Mouse (Mus musculus) hindbrain, postnatal 0 days (tissue): ENCODE data around the gene Slc38a9. TPM values are rescaled to one million over a fixed set of nuclear protein-coding genes. Genes with fewer than 3 reads are reported as not detected.

Experiments used
- ATAC-seq: fragments of 200-750 bp; cut with Nextera tagmentation; 2 replicates; pipeline ENCODE4 v1.8.0; 2017; ENCODE audit warnings: mild to moderate bottlenecking, moderate TSS enrichment, moderate library complexity
- DNase-seq: peaks from one replicate; pipeline ENCODE4 v3.0.0-alpha.2; 2015; ENCODE audit warnings: low spot score
- H3K27ac ChIP-seq: fragments of 300-500 bp; sonication (generic); 2 replicates; pipeline ENCODE4 v1.5.1; 2014; ENCODE audit warnings: mild to moderate bottlenecking
- H3K27me3 ChIP-seq: fragments of 300-500 bp; sonication (generic); 2 replicates; pipeline ENCODE4 v1.6.1; 2014; ENCODE audit warnings: low read length, mixed read lengths; ENCODE audit not compliant: insufficient read depth
- H3K36me3 ChIP-seq: fragments of 300-500 bp; sonication (generic); 2 replicates; pipeline ENCODE4 v1.6.1; 2014; ENCODE audit warnings: low read length, mixed read lengths; ENCODE audit not compliant: insufficient read depth
- H3K4me1 ChIP-seq: fragments of 300-500 bp; sonication (generic); 2 replicates; pipeline ENCODE4 v1.6.1; 2014; ENCODE audit warnings: antibody characterized with exemption, low read length, mixed read lengths; ENCODE audit not compliant: insufficient read depth
- H3K4me2 ChIP-seq: fragments of 300-500 bp; sonication (generic); 2 replicates; pipeline ENCODE4 v1.6.1; 2014; ENCODE audit warnings: low read depth, mild to moderate bottlenecking, low read length, moderate library complexity, mixed read lengths
- H3K4me3 ChIP-seq: fragments of 300-500 bp; sonication (generic); 2 replicates; pipeline ENCODE4 v1.5.1; 2014; ENCODE audit warnings: low read length
- H3K9ac ChIP-seq: fragments of 300-500 bp; sonication (generic); replicated peaks from 2 replicates; pipeline ENCODE4 v1.6.1; 2014; ENCODE audit warnings: mild to moderate bottlenecking, low read length, moderate library complexity, mixed read lengths
- H3K9me3 ChIP-seq: fragments of 300-500 bp; sonication (generic); 2 replicates; pipeline ENCODE4 v1.6.1; 2016; ENCODE audit warnings: low read length, mixed read lengths
- CTCF ChIP-seq: IDR thresholded peaks from 2 replicates; pipeline ENCODE4 v1.5.1; 2016; ENCODE audit warnings: antibody characterized with exemption, control low read depth, low read depth
- WGBS: fragments of 180-500 bp; shearing (Covaris S2); extraction: QIAGEN DNeasy Blood & Tissue Kit; methylation state at CpG from one replicate; pipeline ENCODE4 v1.1.7; 2014; 5-methylcytosine and 5-hydroxymethylcytosine counted together
- polyA plus RNA-seq: library from polyadenylated mRNA; unstranded; fragments of >200 nt; fragmentation: Nextera tagmentation; extraction: Ambion mirVana; gene quantifications from 2 replicates; pipeline ENCODE4 v1.2.1, GENCODE M21; 2015
- total RNA-seq: library from RNA; depleted of rRNA; stranded (reverse); fragments of >200 nt; gene quantifications from 2 replicates; pipeline ENCODE4 v1.2.3, GENCODE M21; 2014

Gene Slc38a9
- total and polyA plus RNA-seq, 2 experiments from 2014 or later: 8.1 to 9.7 TPM

DNA sequence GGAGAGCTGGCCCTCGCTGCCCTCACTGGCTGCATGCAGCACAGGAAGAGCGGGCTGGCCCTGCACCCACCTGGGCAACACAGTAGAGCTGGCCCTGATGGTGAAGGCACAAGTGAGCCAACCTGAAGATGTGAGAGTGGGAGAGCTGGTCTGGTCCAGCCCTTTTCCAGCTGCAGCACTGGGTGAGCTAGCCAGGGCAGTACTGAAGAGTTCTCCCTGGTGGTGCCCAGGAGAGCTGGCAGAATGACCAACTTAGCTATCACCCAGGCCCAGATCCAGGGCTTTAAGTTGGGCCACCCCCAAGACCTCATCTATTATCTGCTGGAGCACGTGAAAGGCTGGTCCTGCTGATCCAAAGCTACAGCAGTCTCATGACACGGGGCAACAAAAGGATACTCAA lies 21.4 kb upstream of the Slc38a9 start:
- DNase-seq (no peak), ATAC-seq (no peak)
- Histone ChIP-seq H3K36me3 (no peaks in the 10 kb centered on the region), H3K4me2 (no peak overlapping the region), H3K9me3 (no peaks in the 10 kb centered on the region), H3K9ac (no peak overlapping the region), H3K4me1 (no peaks in the 10 kb centered on the region), H3K4me3 (no peak overlapping the region), H3K27me3 (no peaks in the 10 kb centered on the region), H3K27ac (no peak overlapping the region)
- 58% methylated on average over 4 of the region's 4 CpGs for WGBS
- TF ChIP-seq CTCF: no peak

DNA sequence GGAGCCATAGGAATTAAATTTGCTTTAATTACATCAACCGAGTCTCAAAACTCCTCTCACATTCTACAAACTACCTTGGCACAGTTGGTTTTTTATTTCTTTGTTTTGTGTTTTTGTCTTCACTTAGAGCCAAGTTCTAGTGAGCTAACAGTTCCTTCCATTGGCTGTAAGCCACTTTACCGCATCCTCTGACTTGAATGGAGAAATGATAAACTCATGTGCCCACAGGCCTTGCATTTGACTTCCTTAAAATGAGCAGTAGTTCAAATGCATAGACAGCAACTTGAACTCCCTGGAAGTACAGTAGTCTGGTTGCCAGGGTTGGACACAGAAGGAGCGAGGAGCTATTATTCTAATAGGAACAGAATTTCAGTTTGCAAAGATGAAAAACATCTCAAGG lies 17.7 kb upstream of the Slc38a9 start:
- Histone ChIP-seq H3K4me1 (no peaks in the 10 kb centered on the region), H3K9me3 (no peaks in the 10 kb centered on the region), H3K27me3 (no peaks in the 10 kb centered on the region), H3K9ac (no peak overlapping the region), H3K36me3 (no peaks in the 10 kb centered on the region), H3K4me3 (no peak overlapping the region), H3K27ac (no peak overlapping the region), H3K4me2 (no peak overlapping the region)
- no peak for TF ChIP-seq CTCF
- DNase-seq (no peak), ATAC-seq (no peak)
- WGBS: 83% methylated on average over 3 of the region's 3 CpGs

DNA sequence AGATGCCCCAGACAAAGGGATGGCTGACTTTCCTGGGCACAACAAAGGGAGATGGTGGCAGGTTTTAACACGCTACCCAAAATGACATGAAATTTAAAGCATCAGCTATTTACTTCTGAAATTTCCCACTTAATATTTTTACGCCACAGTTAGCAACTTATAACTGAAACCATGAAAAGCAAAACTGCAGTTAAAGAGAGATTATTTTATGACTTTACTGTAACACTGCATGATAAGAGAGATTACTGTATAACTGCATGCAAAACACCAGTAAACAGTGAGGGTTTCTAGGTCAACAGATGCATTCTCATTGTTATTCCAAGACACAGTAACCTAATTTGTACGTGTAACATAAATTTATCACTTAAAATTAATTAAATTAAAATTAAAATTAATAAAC lies 15.6 kb upstream of the Slc38a9 start:
- Histone ChIP-seq H3K9me3 (no peaks in the 10 kb centered on the region), H3K27ac (no peak overlapping the region), H3K4me3 (no peak overlapping the region), H3K9ac (no peak overlapping the region), H3K27me3 (no peaks in the 10 kb centered on the region), H3K4me1 (no peaks in the 10 kb centered on the region), H3K36me3 (no peaks in the 10 kb centered on the region), H3K4me2 (no peak overlapping the region)
- no peak for TF ChIP-seq CTCF
- DNase-seq (no peak), ATAC-seq (no peak)
- 83% methylated on average over 3 of the region's 3 CpGs for WGBS

DNA sequence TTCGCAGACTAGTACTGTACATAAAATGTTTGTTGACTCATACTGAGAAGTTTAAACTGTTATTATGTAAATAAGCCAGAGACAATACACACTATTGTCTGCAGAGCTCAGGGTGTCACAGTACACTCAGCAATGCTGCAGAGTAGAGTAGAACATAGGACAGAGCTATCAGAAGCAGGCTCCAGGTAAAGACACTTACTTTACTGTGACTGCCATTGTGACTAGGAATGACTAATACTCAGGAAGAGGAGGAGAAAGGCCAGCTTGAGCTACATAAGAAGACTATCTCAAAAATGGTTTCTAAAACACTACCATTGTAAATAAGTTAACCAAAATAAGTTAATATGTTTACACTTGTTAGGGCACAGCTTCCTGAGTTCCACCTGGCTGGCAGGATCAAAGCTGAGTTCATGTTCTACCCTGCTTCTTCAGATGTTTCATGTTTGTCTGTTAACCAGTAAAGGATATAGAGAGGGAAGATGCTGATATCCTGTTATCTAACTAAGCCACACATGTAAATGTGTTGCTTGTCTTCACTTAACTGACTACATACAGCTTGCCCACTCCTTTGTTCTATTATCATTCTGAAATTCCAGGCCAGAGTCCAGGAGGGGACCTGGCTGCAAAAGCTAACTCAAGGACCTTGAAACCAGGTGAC lies 14.9 kb upstream of the Slc38a9 start:
- Histone ChIP-seq H3K4me1 (no peaks in the 10 kb centered on the region), H3K27ac (no peak overlapping the region), H3K9ac (no peak overlapping the region), H3K36me3 (no peaks in the 10 kb centered on the region), H3K4me2 (no peak overlapping the region), H3K4me3 (no peak overlapping the region), H3K27me3 (no peaks in the 10 kb centered on the region), H3K9me3 (no peaks in the 10 kb centered on the region)
- no peak for TF ChIP-seq CTCF
- DNase-seq (no peak), ATAC-seq (no peak)
- 61% methylated on average over 1 of the region's 1 CpGs for WGBS

DNA sequence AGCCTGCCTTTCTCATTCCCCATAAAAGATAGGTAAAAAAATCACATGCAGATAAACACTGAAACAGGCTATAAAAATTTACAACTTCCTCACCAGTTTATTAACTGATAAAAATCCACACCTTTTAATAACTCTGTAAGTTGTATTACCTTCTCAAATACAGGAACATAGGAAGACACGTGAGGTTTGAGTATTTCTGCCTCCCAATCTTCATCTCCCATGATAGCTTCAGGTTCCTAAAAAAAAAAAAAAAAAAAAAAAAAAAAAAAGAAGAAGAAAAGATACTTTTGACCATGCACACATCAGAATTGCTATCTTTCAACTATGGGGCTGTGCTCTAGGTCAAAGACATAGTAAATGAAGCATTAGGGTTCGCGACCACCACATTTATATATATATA lies 9.4 kb upstream of the Slc38a9 start:
- DNase-seq: no peak
- no peak overlapping the region for H3K4me2 ChIP-seq
- no peak overlapping the region for H3K27ac ChIP-seq
- 0 out of 2 replicates have a peak, but pooled peaks cover 4% of the 10 kb centered on the region for H3K9me3 ChIP-seq
- no peaks in the 10 kb centered on the region for H3K4me1 ChIP-seq
- no peaks in the 10 kb centered on the region for H3K27me3 ChIP-seq
- no peak overlapping the region for H3K4me3 ChIP-seq
- no peak for ATAC-seq
- 89% methylated on average over 3 of the region's 3 CpGs for WGBS
- H3K9ac ChIP-seq: no peak overlapping the region
- no peak for TF ChIP-seq CTCF
- H3K36me3 ChIP-seq: no peaks in the 10 kb centered on the region

DNA sequence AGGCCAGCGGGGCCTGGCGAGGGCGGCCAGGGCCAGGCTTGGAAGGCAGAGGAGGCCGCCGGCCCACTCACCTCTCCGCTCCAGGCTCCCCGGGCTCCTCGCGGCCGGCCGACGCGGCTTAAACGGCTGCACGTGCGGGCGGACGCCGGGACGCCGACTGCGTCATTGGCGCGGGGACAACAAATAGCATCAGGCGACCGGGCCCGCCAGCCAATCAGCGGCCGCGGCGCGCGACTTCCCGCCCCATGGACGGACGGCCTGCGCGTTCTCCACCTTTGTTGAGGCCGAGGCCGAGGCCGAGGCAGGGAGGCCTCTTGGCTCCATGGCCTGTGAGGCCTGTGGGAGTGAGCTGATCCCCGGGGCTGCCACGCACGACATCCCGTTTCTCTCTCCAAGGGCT lies 8.3 kb upstream of the Slc38a9 start, which contains the start of gene Ddx4:
Gene Ddx4 (minus strand): TSS at position 271 of the 400 bp plus-strand sequence.
- Histone ChIP-seq H3K4me2 (no peak within 1 kb of the TSS), H3K27ac (no peak within 1 kb of the TSS), H3K36me3 (no peaks in the 10 kb centered on the region), H3K4me3 (no peak within 1 kb of the TSS), H3K4me1 (no peaks in the 10 kb centered on the region), H3K9ac (no peak within 1 kb of the TSS), H3K27me3 (no peaks in the 10 kb centered on the region), H3K9me3 (0 out of 2 replicates have a peak, but pooled peaks cover 4% of the 10 kb centered on the region)
- ATAC-seq (no peak), DNase-seq (no peak)
- 79% methylated on average over 45 of the region's 45 CpGs for WGBS
- no peak for TF ChIP-seq CTCF

DNA sequence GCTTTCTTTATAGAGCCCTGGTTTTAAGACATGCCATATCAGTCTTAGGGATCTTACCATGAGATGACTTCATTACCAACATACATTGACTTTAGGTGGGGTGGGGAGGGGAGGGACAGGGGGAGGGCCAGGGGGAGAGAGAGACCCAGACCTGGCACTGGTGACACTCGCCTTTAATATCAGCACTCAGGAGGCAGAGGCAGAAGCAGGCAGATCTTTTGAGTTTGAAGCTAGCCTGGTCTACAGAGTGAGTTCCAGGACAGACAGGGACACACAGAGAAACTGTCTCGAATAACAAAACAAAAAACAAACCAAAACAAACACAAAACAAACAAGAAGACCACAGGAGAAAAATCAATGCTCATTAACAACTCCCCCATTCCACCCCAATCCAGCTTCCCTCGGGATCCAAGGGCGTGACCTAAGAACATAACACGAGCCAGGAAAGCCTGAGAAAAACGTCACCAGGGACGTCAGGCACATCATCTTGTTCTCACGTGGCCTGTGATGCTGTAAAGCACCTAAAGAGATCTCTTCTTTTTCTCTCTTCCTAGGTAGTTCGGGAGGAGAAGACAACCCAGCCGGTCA lies 471 bp upstream of the Slc38a9 start:
- 0 out of 2 replicates have a peak overlapping the region, but pooled peaks have one; percentile 76 for H3K27ac ChIP-seq
- peak overlapping the region; percentile 68 for H3K9ac ChIP-seq
- H3K4me1 ChIP-seq: no peaks in the 10 kb centered on the region
- ATAC-seq (peak; percentile 27), DNase-seq (no peak)
- H3K4me2 ChIP-seq: peak overlapping the region; percentile 74
- 3% methylated on average over 10 of the region's 10 CpGs for WGBS
- peak overlapping the region; percentile 77 for H3K4me3 ChIP-seq
- no peaks in the 10 kb centered on the region for H3K36me3 ChIP-seq
- H3K9me3 ChIP-seq: no peaks in the 10 kb centered on the region
- TF ChIP-seq CTCF: no peak
- no peaks in the 10 kb centered on the region for H3K27me3 ChIP-seq
